Mouse (Mus musculus): ENCODE data around the gene Uqcr11. TPM values are rescaled to one million over a fixed set of nuclear protein-coding genes. Genes with fewer than 3 reads are reported as not detected.
A peak's percentile ranks its signal among the peaks of the same experiment; 100 is the strongest.

Uqcr11 gene
- total and polyA plus RNA-seq, 2 experiments from 2014 or later: 2,020 to 3,128 TPM

DNA sequence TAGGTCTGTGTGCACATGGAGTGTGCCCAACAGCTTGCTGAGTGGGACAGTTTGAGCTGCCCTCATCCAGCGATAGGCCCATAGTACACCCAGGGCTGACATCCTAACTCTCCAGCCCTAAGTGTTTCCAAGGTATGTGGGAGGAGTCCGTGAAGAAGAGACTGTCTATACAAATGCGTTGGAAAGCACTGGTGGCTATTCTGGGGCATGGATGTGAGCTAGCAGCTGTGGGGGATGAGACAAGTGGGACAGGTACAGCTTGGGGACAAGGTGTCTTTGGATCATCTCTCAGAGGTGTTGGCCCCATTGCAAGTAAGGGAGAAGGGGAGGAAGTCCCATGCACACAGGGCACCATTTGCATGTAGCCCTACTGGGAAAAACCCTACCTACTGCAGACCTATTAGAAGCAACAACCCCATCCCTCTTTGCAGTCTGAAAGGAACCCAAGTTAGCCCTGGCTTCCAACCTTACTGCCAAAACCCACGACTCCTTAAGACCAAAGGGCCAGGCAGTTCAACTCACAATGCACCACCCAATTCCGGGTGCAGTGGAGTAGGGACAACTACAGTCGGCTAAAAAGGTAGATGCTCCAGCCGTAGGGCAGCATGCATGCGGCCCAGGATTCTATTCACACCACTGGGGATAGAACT is 9.0 kb downstream of the Uqcr11 start:
- no peak overlapping the region for H3K27ac ChIP-seq (ENCODE audit: low read depth)
- H3K27me3 ChIP-seq (ENCODE audit: control insufficient read depth, insufficient read depth, low read length): no peaks in the 10 kb centered on the region
- 46% methylated on average over 8 of the region's 8 CpGs for WGBS
- no peak for TF ChIP-seq CTCF (IDR thresholded peaks at IDR 0.05; ENCODE audit: low read depth)
- H3K9me3 ChIP-seq (replicated peaks; ENCODE audit: control insufficient read depth, low read length): no peaks in the 10 kb centered on the region
- ATAC-seq (ENCODE audit: insufficient read depth, low read depth): no peak
- H3K4me2 ChIP-seq (ENCODE audit: low read depth, low read length): peak overlapping the region; percentile 73
- peaks cover 22% of the 10 kb centered on the region for H3K4me1 ChIP-seq (ENCODE audit: control insufficient read depth, insufficient read depth)
- peaks cover 44% of the 10 kb centered on the region for H3K36me3 ChIP-seq (replicated peaks; ENCODE audit: control insufficient read depth, insufficient read depth, low read length)
- 0 out of 2 replicates have a peak overlapping the region, but pooled peaks have one; percentile 59 for H3K9ac ChIP-seq (replicated peaks; ENCODE audit: low read depth, low read length)
- DNase-seq (ENCODE audit: low spot score): no peak
- H3K4me3 ChIP-seq (ENCODE audit: low read depth, low read length): no peak overlapping the region

DNA sequence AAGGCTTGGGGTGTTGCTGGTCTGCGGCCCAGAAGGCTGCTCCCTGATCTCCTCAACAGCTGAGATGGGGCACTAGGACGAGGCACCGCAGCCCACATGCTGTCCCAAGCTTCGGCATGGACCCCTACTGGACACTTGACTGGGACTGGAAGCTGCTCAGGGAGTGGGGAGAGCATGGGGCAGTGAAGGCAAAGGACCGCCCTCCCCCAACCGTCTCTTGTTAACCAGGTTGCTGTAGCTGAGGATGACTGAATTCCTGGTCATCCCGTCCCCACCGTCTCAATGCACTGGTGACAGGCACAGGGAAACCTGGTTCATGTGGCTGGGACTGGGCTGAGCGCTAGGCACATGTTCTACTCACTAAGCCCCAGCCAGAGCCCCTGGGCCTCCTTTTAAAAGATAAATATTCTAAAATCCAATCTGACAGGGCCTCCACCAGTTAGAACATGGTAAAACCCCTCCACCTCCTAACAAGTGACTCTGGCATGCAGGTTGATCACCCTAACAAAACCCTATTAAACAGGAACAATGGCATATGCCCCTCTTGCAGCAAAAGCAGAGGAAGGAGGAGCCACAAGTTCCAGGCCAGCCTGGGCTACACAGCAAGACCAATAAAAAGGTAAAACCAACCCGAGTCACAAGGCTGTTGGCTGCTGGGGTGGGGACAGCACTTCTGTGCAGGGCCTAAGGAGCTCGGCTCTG is 9.7 kb downstream of the Uqcr11 start:
- H3K4me1 ChIP-seq (ENCODE audit: control insufficient read depth, insufficient read depth): peaks cover 22% of the 10 kb centered on the region
- no peaks in the 10 kb centered on the region for H3K9me3 ChIP-seq (replicated peaks; ENCODE audit: control insufficient read depth, low read length)
- ATAC-seq (ENCODE audit: insufficient read depth, low read depth) (no peak), DNase-seq (ENCODE audit: low spot score) (no peak)
- H3K4me3 ChIP-seq (ENCODE audit: low read depth, low read length): no peak overlapping the region
- no peak overlapping the region for H3K27ac ChIP-seq (ENCODE audit: low read depth)
- TF ChIP-seq CTCF (IDR thresholded peaks at IDR 0.05; ENCODE audit: low read depth): no peak
- no peak for TF ChIP-seq EP300 (IDR thresholded peaks at IDR 0.05; ENCODE audit: low read depth)
- no peak overlapping the region for H3K4me2 ChIP-seq (ENCODE audit: low read depth, low read length)
- 84% methylated on average over 11 of the region's 11 CpGs for WGBS
- H3K9ac ChIP-seq (replicated peaks; ENCODE audit: low read depth, low read length): no peak overlapping the region
- no peaks in the 10 kb centered on the region for H3K27me3 ChIP-seq (ENCODE audit: control insufficient read depth, insufficient read depth, low read length)
- peaks cover 44% of the 10 kb centered on the region for H3K36me3 ChIP-seq (replicated peaks; ENCODE audit: control insufficient read depth, insufficient read depth, low read length)

DNA sequence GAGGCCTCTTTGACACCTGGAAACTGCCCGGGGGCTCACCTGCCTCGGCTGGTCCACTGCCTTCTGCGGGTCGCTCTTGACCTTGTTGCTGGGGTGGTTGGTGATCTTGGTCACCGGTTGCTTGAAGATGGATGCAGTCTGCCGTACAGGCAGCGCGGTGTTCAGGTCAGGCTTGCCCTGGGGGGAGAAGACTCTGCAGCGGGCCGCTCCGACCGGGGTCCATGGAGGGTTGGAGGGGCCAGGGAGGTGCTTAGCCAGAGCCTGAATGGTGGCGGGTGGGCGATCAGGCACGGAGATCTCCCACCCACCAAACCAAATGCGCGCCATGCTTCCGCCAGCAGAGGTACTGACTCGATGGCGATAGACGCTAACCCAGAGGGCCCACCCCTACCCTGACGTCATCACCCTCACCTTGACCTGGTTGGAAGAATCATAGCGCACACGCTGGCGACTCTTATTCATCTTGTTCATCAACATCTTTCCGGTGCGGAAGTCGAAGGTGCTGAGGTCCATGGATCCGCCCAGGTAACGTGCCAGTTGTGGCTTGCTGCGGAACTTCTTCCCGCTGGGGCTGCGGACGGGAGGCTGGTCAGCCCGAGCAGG is 11.5 kb downstream of the Uqcr11 start:
- Histone ChIP-seq H3K4me3 (ENCODE audit: low read depth, low read length) (no peak overlapping the region), H3K27me3 (ENCODE audit: control insufficient read depth, insufficient read depth, low read length) (no peaks in the 10 kb centered on the region), H3K27ac (ENCODE audit: low read depth) (no peak overlapping the region), H3K9me3 (replicated peaks; ENCODE audit: control insufficient read depth, low read length) (no peaks in the 10 kb centered on the region), H3K36me3 (replicated peaks; ENCODE audit: control insufficient read depth, insufficient read depth, low read length) (peaks cover 48% of the 10 kb centered on the region), H3K4me2 (ENCODE audit: low read depth, low read length) (no peak overlapping the region), H3K9ac (replicated peaks; ENCODE audit: low read depth, low read length) (no peak overlapping the region), H3K4me1 (ENCODE audit: control insufficient read depth, insufficient read depth) (peaks cover 17% of the 10 kb centered on the region)
- ATAC-seq (ENCODE audit: insufficient read depth, low read depth) (no peak), DNase-seq (ENCODE audit: low spot score) (no peak)
- TF ChIP-seq EP300 (IDR thresholded peaks at IDR 0.05; ENCODE audit: low read depth) (no peak), CTCF (IDR thresholded peaks at IDR 0.05; ENCODE audit: low read depth) (no peak)
- 95% methylated on average over 35 of the region's 35 CpGs for WGBS

DNA sequence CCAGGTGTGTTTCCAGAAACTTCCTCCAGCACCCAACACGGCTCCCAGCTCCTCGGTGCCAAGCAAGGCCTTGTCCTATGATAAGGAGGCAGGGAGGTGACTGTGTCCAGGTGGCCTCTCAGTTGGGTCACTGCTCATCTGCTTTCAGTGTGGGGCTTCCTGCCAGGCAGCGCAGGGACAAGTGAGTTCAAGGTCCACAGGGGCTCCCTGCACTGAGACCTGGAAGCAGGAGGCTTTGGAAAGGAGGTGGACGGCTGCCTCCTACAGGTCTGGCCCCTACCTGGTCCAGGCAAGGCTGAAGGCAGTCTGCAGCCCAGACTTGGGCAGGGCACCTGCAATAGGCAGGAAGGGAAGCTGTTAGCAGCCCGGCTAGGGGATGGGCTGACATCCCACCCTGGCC is 13.9 kb downstream of the Uqcr11 start:
- H3K36me3 ChIP-seq (replicated peaks; ENCODE audit: control insufficient read depth, insufficient read depth, low read length): peaks cover 48% of the 10 kb centered on the region
- 82% methylated on average over 5 of the region's 5 CpGs for WGBS
- no peak for TF ChIP-seq CTCF (IDR thresholded peaks at IDR 0.05; ENCODE audit: low read depth)
- no peak for TF ChIP-seq EP300 (IDR thresholded peaks at IDR 0.05; ENCODE audit: low read depth)

DNA sequence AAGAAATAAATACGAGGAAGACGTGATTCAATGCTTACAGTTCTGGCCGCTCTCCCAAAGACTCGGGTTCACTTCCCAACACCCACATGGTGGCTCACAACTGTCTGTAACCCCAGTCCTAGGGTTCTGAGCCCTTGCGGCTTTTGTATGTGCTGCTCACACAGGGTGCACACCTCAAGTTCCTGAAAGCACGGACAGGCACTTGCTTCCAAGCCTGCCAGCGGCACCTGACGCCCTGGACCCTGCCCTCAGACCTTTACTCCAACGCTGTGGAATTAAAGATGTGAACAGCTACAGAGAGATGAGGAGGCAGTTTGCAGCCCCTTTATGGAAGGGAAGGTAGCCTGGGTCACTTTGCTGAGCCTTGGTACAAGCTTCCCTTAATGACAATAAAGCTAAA is 15.9 kb downstream of the Uqcr11 start:
- H3K4me2 ChIP-seq (ENCODE audit: low read depth, low read length): no peak overlapping the region
- H3K36me3 ChIP-seq (replicated peaks; ENCODE audit: control insufficient read depth, insufficient read depth, low read length): peaks cover 48% of the 10 kb centered on the region
- WGBS: 72% methylated on average over 9 of the region's 9 CpGs
- no peak for TF ChIP-seq EP300 (IDR thresholded peaks at IDR 0.05; ENCODE audit: low read depth)
- TF ChIP-seq CTCF (IDR thresholded peaks at IDR 0.05; ENCODE audit: low read depth): no peak
- DNase-seq (ENCODE audit: low spot score) (no peak), ATAC-seq (ENCODE audit: insufficient read depth, low read depth) (no peak)
- peaks cover 8% of the 10 kb centered on the region for H3K4me1 ChIP-seq (ENCODE audit: control insufficient read depth, insufficient read depth)
- no peak overlapping the region for H3K4me3 ChIP-seq (ENCODE audit: low read depth, low read length)
- H3K9me3 ChIP-seq (replicated peaks; ENCODE audit: control insufficient read depth, low read length): no peaks in the 10 kb centered on the region
- H3K9ac ChIP-seq (replicated peaks; ENCODE audit: low read depth, low read length): no peak overlapping the region
- no peak overlapping the region for H3K27ac ChIP-seq (ENCODE audit: low read depth)
- no peaks in the 10 kb centered on the region for H3K27me3 ChIP-seq (ENCODE audit: control insufficient read depth, insufficient read depth, low read length)

More for the DNA sequence above, 13.9 kb downstream of the Uqcr11 start:
- Histone ChIP-seq H3K4me2 (ENCODE audit: low read depth, low read length) (no peak overlapping the region), H3K4me1 (ENCODE audit: control insufficient read depth, insufficient read depth) (peaks cover 13% of the 10 kb centered on the region), H3K4me3 (ENCODE audit: low read depth, low read length) (no peak overlapping the region), H3K27me3 (ENCODE audit: control insufficient read depth, insufficient read depth, low read length) (no peaks in the 10 kb centered on the region), H3K27ac (ENCODE audit: low read depth) (no peak overlapping the region), H3K9ac (replicated peaks; ENCODE audit: low read depth, low read length) (no peak overlapping the region), H3K9me3 (replicated peaks; ENCODE audit: control insufficient read depth, low read length) (no peaks in the 10 kb centered on the region)
- no peak for DNase-seq (ENCODE audit: low spot score)
- ATAC-seq (ENCODE audit: insufficient read depth, low read depth): no peak

Data from heart, postnatal 0 days (tissue).